Mouse (Mus musculus) embryonic fibroblast, embryonic 13.5 days (primary cell): Measurements from ENCODE around the gene Anks1b.

ENCODE experiments used
- CTCF ChIP-seq: IDR thresholded peaks from 2 replicates; pipeline ENCODE4 v1.5.1; 2011; ENCODE audit warnings: mild to moderate bottlenecking, control low read depth, low read length, moderate library complexity, borderline replicate concordance; ENCODE audit not compliant: insufficient read depth
- POLR2A ChIP-seq: IDR thresholded peaks from 2 replicates; pipeline ENCODE4 v1.6.1; 2011; ENCODE audit warnings: low read depth, mild to moderate bottlenecking, control low read depth, low read length, moderate library complexity

DNA sequence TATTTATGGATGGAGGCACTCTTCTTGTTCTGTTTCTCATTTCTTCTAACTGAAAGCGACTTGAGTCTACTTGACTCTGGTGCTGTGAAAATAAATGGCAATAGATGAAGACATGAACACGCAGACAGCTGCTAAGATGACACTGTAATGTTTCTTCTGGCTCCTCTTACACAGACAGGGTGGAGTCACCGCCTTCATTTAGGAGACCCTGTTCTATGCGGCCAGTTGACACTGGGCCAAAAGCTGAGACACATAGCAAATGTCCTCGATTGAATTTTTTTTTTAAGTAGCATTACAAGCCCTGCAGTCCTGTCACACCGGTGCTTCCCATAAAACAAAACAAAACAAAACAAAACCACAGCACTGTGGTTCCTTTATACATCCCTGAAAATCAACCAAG lies 1080.5 kb downstream of the Anks1b start:
- no peak for TF ChIP-seq CTCF
- TF ChIP-seq POLR2A, result no peak
